Mouse (Mus musculus): ENCODE data around the gene Oser1. TPM values are rescaled to one million over a fixed set of nuclear protein-coding genes. Genes with fewer than 3 reads are reported as not detected.

The Oser1 gene
- polyA plus RNA-seq, 2 experiments = 12.8 to 31.3 TPM

- Histone ChIP-seq H3K36me3 (replicated peaks; ENCODE audit: control insufficient read depth, insufficient read depth, low read depth) (peaks cover 7% of the 10 kb centered on the region), H3K9ac (replicated peaks) (peak overlapping the region; percentile 78), H3K27me3 (ENCODE audit: control insufficient read depth, insufficient read depth, low read length) (no peaks in the 10 kb centered on the region), H3K9me3 (ENCODE audit: control insufficient read depth, low read length) (no peaks in the 10 kb centered on the region), H3K4me1 (replicated peaks; ENCODE audit: control insufficient read depth in 2 of 2, insufficient read depth in 2 of 2, low read length in 1 of 2) (peaks cover 13% of the 10 kb centered on the region in 2 experiments; a peak in 3 of 4 replicates), H3K4me2 (ENCODE audit: low read depth) (peak overlapping the region; percentile 82), H3K4me3 (ENCODE audit: insufficient read depth in 1 of 2, low read depth in 2 of 2, low read length in 2 of 2) (peak overlapping the region; percentile 83 to 87), H3K27ac (peak overlapping the region; percentile 44)
- no peak for TF ChIP-seq EP300 (IDR thresholded peaks at IDR 0.05; ENCODE audit: low read depth)
- no peak for TF ChIP-seq CTCF (IDR thresholded peaks at IDR 0.05; ENCODE audit: low read depth)
- ATAC-seq (ENCODE audit: insufficient read depth) (peak; percentile 58), DNase-seq (ENCODE audit: low read depth in 3 of 3, low spot score in 3 of 3) (peak; percentile 34 to 41 (median 38))
- WGBS (ENCODE audit: insufficient replicate concordance) = under 1% methylated on average over 50 of the region's 50 CpGs
These were observed 5.6 kb downstream of the Oser1 start for GRCm38 (mm10) chr2:163418841-163419345.

GRCm38 (mm10) chr2:163417830-163418229 is 6.7 kb downstream of the Oser1 start:
- Histone ChIP-seq H3K27ac (no peak overlapping the region), H3K9me3 (ENCODE audit: control insufficient read depth, low read length) (no peaks in the 10 kb centered on the region), H3K4me3 (ENCODE audit: insufficient read depth in 1 of 2, low read depth in 2 of 2, low read length in 2 of 2) (peak overlapping the region; percentile 9 to 83; a peak in 3 of 4 replicates), H3K36me3 (replicated peaks; ENCODE audit: control insufficient read depth, insufficient read depth, low read depth) (peaks cover 13% of the 10 kb centered on the region), H3K4me2 (ENCODE audit: low read depth) (peak overlapping the region; percentile 82), H3K9ac (replicated peaks) (peak overlapping the region; percentile 78), H3K27me3 (ENCODE audit: control insufficient read depth, insufficient read depth, low read length) (no peaks in the 10 kb centered on the region), H3K4me1 (replicated peaks; ENCODE audit: control insufficient read depth in 2 of 2, insufficient read depth in 2 of 2, low read length in 1 of 2) (peaks cover 13% of the 10 kb centered on the region in 2 experiments; a peak in 3 of 4 replicates)
- ATAC-seq (ENCODE audit: insufficient read depth) (no peak), DNase-seq (ENCODE audit: low read depth in 3 of 3, low spot score in 3 of 3) (no peak)
- TF ChIP-seq EP300 (IDR thresholded peaks at IDR 0.05; ENCODE audit: low read depth) (no peak), CTCF (IDR thresholded peaks at IDR 0.05; ENCODE audit: low read depth) (no peak)

DNA sequence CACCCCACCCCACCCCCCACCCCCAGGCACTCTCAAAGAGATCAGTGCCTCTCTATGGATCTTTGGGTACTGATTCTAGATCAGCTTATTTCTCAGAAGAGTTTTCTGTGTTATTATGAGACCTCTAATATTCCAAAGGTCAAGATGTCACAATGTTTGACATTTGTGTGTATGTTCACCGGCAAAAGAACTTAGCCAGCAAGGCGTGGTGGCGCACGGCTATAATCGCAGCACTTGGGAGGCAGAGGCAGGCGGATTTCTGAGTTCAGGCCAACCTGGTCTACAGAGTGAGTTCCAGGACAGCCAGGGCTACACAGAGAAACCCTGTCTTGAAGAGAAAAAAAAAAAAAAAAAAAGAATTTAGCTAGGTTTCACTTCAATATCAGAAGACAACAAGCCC is 7.5 kb downstream of the Oser1 start:
- 72% methylated on average over 6 of the region's 6 CpGs for WGBS (ENCODE audit: insufficient replicate concordance)
- H3K4me1 ChIP-seq (replicated peaks; ENCODE audit: control insufficient read depth in 2 of 2, insufficient read depth in 2 of 2, low read length in 1 of 2) = peaks cover 13% of the 10 kb centered on the region in 2 experiments; a peak in 3 of 4 replicates
- H3K9me3 ChIP-seq (ENCODE audit: control insufficient read depth, low read length) = no peaks in the 10 kb centered on the region
- no peak overlapping the region for H3K4me2 ChIP-seq (ENCODE audit: low read depth)
- TF ChIP-seq CTCF (IDR thresholded peaks at IDR 0.05; ENCODE audit: low read depth) (no peak), EP300 (IDR thresholded peaks at IDR 0.05; ENCODE audit: low read depth) (no peak)
- H3K36me3 ChIP-seq (replicated peaks; ENCODE audit: control insufficient read depth, insufficient read depth, low read depth) = peaks cover 18% of the 10 kb centered on the region
- ATAC-seq (ENCODE audit: insufficient read depth) = no peak
- H3K27ac ChIP-seq = no peak overlapping the region
- H3K4me3 ChIP-seq (ENCODE audit: insufficient read depth in 1 of 2, low read depth in 2 of 2, low read length in 2 of 2) = no peak overlapping the region
- no peak for DNase-seq (ENCODE audit: low read depth in 3 of 3, low spot score in 3 of 3)
- H3K27me3 ChIP-seq (ENCODE audit: control insufficient read depth, insufficient read depth, low read length) = no peaks in the 10 kb centered on the region
- no peak overlapping the region for H3K9ac ChIP-seq (replicated peaks)

GRCm38 (mm10) chr2:163412846-163413590 is 11.5 kb downstream of the Oser1 start:
- DNase-seq (ENCODE audit: low read depth in 3 of 3, low spot score in 3 of 3) (no peak), ATAC-seq (ENCODE audit: insufficient read depth) (no peak)
- Histone ChIP-seq H3K36me3 (replicated peaks; ENCODE audit: control insufficient read depth, insufficient read depth, low read depth) (peaks cover 48% of the 10 kb centered on the region), H3K9me3 (ENCODE audit: control insufficient read depth, low read length) (no peaks in the 10 kb centered on the region), H3K4me3 (ENCODE audit: insufficient read depth in 1 of 2, low read depth in 2 of 2, low read length in 2 of 2) (no peak overlapping the region), H3K27ac (no peak overlapping the region), H3K4me1 (replicated peaks; ENCODE audit: control insufficient read depth in 2 of 2, insufficient read depth in 2 of 2, low read length in 1 of 2) (peaks cover 4 to 8% of the 10 kb centered on the region in 2 experiments; a peak in 3 of 4 replicates), H3K9ac (replicated peaks) (no peak overlapping the region), H3K4me2 (ENCODE audit: low read depth) (no peak overlapping the region), H3K27me3 (ENCODE audit: control insufficient read depth, insufficient read depth, low read length) (no peaks in the 10 kb centered on the region)
- WGBS (ENCODE audit: insufficient replicate concordance) = 83% methylated on average over 9 of the region's 9 CpGs
- no peak for TF ChIP-seq EP300 (IDR thresholded peaks at IDR 0.05; ENCODE audit: low read depth)
- no peak for TF ChIP-seq CTCF (IDR thresholded peaks at IDR 0.05; ENCODE audit: low read depth)

- Histone ChIP-seq H3K9me3 (ENCODE audit: control insufficient read depth, low read length) (no peaks in the 10 kb centered on the region), H3K4me3 (ENCODE audit: insufficient read depth in 1 of 2, low read depth in 2 of 2, low read length in 2 of 2) (no peak overlapping the region), H3K4me1 (replicated peaks; ENCODE audit: control insufficient read depth in 2 of 2, insufficient read depth in 2 of 2, low read length in 1 of 2) (peaks cover 0 to 3% of the 10 kb centered on the region in 2 experiments; a peak in 1 of 4 replicates), H3K9ac (replicated peaks) (no peak overlapping the region), H3K27me3 (ENCODE audit: control insufficient read depth, insufficient read depth, low read length) (no peaks in the 10 kb centered on the region), H3K27ac (no peak overlapping the region), H3K36me3 (replicated peaks; ENCODE audit: control insufficient read depth, insufficient read depth, low read depth) (peaks cover 50% of the 10 kb centered on the region), H3K4me2 (ENCODE audit: low read depth) (no peak overlapping the region)
- 97% methylated on average over 4 of the region's 4 CpGs for WGBS (ENCODE audit: insufficient replicate concordance)
- TF ChIP-seq CTCF (IDR thresholded peaks at IDR 0.05; ENCODE audit: low read depth) (no peak), EP300 (IDR thresholded peaks at IDR 0.05; ENCODE audit: low read depth) (no peak)
- DNase-seq (ENCODE audit: low read depth in 3 of 3, low spot score in 3 of 3) (no peak), ATAC-seq (ENCODE audit: insufficient read depth) (no peak)
These were observed 12.1 kb downstream of the Oser1 start for GRCm38 (mm10) chr2:163412419-163412818.

Data from liver, embryonic 14.5 days (tissue).